Mouse (Mus musculus) T-helper 1 cell (primary cell): Measurements from ENCODE around the gene Rnaseh1.

Experiments used
- in situ Hi-C: fragments of 300-600 bp; cut with MboI, MseI; formaldehyde crosslinking; loops from one replicate; pipeline ENCODE4 v1.15.1; 2025; ENCODE audit warnings: high pct_unique_total_duplicates

Gene Rnaseh1

DNA sequence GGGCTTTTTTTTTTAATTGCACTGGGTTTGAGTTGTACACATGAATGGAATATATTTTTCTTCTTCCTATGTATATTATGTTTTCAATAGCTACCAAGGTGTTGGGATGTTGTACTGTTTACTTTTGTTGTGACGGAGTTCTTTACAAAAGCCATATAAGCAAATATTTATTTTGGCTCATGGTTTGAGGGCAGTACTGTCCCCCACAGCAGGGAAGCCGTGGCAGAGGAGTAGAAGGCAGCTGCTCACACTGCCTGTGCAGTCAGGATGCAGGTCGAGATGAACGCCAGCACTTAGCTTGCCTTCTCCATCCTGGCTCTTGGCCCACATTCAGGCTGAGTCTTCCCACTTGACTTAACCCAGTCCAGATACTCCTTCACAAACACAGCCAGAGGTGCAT lies 17.3 kb downstream of the Rnaseh1 start:
- in situ Hi-C loops, result no loop called here

DNA sequence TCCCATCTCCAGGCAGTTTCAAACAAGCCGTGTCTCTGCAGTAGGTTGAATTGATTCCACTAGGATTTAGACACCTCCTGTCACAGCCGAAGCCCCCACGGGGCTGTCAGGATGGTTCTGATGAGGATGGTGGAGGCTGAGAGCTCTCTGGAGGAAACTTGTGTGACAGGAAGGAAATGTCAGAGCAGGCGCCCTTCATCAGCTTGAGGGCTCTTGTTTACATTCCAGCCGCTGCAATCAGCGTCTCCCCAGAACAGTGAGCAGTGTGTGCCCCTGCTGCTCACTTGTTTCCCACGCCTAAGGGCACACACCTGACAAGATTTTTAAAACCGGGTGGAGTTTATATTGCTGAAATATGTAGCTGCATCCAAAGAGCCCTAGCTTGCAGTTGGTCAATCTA lies 17.9 kb downstream of the Rnaseh1 start:
- in situ Hi-C loops, result no loop called here

GRCm38 (mm10) chr12:28674038-28674720 lies 24.8 kb downstream of the Rnaseh1 start:
- in situ Hi-C loops, result no loop called here

DNA sequence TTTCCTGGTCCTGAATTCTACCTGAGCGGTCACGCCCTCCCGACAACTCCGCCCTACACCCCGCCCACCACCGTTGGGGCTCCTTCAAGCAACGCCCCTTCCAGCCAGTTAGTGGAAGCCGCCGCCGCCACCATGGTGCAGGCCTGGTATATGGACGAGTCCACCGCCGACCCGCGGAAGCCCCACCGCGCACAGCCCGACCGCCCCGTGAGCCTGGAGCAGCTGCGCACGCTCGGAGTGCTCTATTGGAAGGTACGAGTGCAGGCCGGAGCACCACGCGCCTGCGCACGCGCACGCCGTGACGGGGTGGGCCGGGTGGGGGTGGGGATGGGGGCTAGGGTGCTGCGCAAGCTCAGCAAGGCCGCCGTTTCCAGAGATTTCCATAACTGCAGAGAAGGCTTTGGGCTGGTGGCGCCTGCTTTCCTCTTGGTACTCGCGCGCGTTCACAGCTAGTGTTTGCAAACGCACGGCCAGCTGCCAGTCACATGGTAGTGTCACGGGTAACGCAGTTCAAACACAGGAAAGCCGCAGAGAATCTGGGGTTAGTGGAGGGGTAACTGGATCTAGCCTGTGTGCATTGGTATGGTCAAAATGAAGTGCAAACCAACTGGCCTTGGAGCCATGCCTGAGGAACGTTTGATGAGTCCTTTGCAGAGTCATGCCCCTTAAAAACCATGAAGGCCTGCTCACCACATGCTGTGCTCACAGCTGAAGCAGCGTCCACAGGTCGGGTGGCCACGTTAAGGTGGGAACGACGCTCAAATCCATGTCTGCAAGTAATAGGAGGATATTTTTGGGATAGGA lies 25.9 kb downstream of the Rnaseh1 start, which contains the start of gene Adi1:
Gene Adi1, plus strand, starts transcription at position 111 of the 804 bp plus-strand sequence.
- in situ Hi-C loops, result no loop called here

DNA sequence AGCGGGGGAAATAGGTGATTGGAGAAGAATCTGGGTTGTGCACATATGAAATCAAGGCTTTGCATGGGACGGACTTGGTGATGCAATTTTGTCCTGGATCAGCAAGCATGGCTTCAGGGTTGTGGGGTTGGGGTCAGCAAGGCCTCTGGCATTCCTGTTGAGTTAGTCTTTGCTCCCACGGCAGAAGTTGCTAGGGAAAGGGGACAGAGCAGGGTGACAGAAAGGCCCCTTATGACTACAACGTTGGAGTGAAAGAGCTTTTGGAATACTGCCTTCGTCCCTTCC lies 26.5 kb downstream of the Rnaseh1 start:
- in situ Hi-C loops, result no loop called here

- in situ Hi-C loops, result loop anchor here (5.0 to 10.0 kb wide), 2 partner anchors 68 to 400 kb away; partner anchors contain the start of genes Eipr1 and Trappc12
Measured at GRCm38 (mm10) chr12:28684674-28685073, 35.3 kb downstream of the Rnaseh1 start.

DNA sequence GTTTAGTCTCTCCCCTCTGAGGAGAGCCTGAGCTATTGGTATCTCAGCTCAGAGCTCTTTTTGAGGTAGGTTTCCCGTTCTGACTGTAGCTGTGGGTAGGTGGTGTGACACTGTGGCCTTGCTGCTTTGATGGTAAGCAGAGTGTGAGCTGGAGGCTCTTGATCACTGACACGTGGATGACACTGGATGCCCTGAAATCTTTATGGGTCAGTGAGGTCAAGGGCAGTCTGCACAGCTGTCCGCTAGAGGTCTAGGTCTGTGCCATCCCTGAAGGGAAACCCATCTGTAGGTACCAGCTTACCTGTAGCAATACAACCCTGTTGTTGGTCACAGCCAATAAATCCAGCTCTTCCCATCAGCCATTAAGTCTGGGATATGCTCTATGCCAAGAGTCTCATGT lies 36.4 kb downstream of the Rnaseh1 start:
- in situ Hi-C loops, result loop anchor here (5.0 to 10.0 kb wide), 2 partner anchors 67 to 399 kb away; partner anchors contain the start of genes Eipr1 and Trappc12

GRCm38 (mm10) chr12:28686199-28686879 lies 36.9 kb downstream of the Rnaseh1 start:
- in situ Hi-C loops, result loop anchor here (5.0 to 10.0 kb wide), 2 partner anchors 66 to 398 kb away; partner anchors contain the start of genes Eipr1 and Trappc12

- in situ Hi-C loops, result loop anchor here (5.0 to 10.0 kb wide), 2 partner anchors 63 to 396 kb away; partner anchors contain the start of genes Eipr1 and Trappc12
Measured at GRCm38 (mm10) chr12:28688996-28689395, 39.6 kb downstream of the Rnaseh1 start.

DNA sequence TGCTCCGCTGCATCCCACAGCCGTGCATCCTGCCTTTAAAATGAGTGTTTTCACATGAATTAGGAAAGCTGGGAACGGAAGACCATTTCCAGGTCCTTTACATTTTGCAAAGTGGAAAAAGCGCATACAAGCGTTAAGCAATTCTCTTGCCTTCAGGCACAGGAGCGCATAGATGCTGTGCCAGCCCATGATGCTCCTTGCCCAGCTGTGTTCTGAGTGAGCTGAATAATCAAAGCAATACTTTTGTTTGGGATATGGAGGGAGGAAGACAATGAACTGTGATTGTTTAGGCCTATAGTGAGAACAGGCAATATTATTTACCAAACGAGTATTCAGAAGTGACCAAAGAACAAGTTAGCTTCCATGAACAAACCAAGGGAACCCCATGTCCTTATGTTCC lies 41.3 kb downstream of the Rnaseh1 start:
- in situ Hi-C loops, result no loop called here

- in situ Hi-C loops, result no loop called here
Measured at GRCm38 (mm10) chr12:28693738-28694137, 44.3 kb downstream of the Rnaseh1 start.

GRCm38 (mm10) chr12:28694231-28694630 lies 44.8 kb downstream of the Rnaseh1 start:
- in situ Hi-C loops, result no loop called here

DNA sequence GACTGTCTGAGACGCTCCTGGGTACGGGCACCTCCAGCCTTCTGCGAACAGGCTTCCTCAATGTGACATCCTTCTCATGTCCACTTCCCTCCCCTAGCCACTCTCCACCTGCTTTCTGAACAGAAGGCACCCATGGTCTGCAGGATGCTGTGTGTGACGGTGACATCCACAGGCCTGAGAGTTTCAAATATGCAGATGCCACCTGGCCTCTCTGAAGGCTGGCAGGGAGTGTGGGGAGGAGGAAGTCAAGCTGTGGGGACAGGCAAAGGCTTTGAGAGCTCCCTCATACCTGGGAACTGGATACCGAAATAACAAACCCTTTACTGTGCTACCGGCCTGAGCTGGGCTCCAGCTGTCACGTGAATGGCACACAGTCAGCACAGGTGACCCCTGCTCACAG lies 45.4 kb downstream of the Rnaseh1 start:
- in situ Hi-C loops, result no loop called here

GRCm38 (mm10) chr12:28697821-28698595 lies 48.6 kb downstream of the Rnaseh1 start:
- in situ Hi-C loops, result no loop called here

- in situ Hi-C loops, result no loop called here
Measured at GRCm38 (mm10) chr12:28699086-28699485, 49.7 kb downstream of the Rnaseh1 start.

- in situ Hi-C loops, result no loop called here
Measured at GRCm38 (mm10) chr12:28699656-28700055, 50.3 kb downstream of the Rnaseh1 start.

DNA sequence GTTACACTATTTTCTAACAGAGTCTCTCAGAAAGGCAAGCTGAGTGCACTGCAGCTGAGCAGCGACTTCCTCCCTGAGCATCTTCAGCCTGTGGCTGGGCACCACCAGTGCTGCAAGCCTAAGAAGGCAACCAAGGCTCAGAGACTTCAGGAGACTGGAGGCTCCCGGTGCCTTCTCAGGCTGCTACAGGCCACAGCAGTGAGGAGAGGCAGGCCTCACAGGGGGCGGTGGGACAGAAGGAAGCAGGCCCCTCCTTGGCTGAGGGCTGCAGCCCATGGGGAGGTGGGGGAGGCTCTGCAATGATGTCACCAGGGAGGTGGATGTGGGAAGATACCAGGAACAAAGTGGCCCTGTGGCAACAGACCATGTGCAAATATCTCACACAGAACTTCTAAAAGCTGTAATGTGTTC lies 50.7 kb downstream of the Rnaseh1 start:
- in situ Hi-C loops, result no loop called here

GRCm38 (mm10) chr12:28700561-28701025 lies 51.2 kb downstream of the Rnaseh1 start:
- in situ Hi-C loops, result no loop called here

- in situ Hi-C loops, result no loop called here
Measured at GRCm38 (mm10) chr12:28701302-28701701, 51.9 kb downstream of the Rnaseh1 start.

GRCm38 (mm10) chr12:28704381-28704780 lies 55.0 kb downstream of the Rnaseh1 start:
- in situ Hi-C loops, result no loop called here

- in situ Hi-C loops, result no loop called here
Measured at GRCm38 (mm10) chr12:28705204-28705603, 55.8 kb downstream of the Rnaseh1 start.
